Mouse (Mus musculus): ENCODE measurements around the gene Ccdc34. TPM values are rescaled to one million over a fixed set of nuclear protein-coding genes. Genes with fewer than 3 reads are reported as not detected.

Ccdc34 gene
- polyA plus RNA-seq, 1 experiment: 11.0 TPM

DNA sequence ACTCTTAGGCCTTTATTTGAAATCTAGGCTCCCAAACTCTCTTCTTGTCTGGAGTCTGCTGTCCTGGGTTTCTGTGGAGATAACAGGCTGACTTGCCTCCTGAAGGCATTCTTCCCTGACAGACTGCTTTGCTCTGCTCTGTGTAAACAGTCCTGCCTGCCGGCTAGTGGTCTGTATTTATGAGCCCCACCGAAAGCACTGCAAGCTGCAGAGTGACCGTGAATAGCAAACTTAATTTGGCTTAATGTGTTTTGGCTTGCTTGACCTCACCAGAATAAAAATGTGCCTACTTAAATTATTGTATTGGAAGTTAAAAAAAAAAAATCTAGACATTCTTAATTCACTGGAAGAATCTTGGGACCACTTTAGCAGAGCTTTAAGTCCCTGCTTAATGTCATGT is 28.4 kb upstream of the Ccdc34 start:
- Histone ChIP-seq H3K79me2 (ENCODE audit: control insufficient read depth, insufficient read depth) (peaks cover 7% of the 10 kb centered on the region), H3K4me3 (no peak overlapping the region), H3K36me3 (ENCODE audit: control insufficient read depth, insufficient read depth) (no peaks in the 10 kb centered on the region), H3ac (ENCODE audit: control insufficient read depth, insufficient read length) (no peak overlapping the region), H3K27me3 (ENCODE audit: control insufficient read depth, insufficient read depth, insufficient read length) (no peaks in the 10 kb centered on the region), H3K4me2 (ENCODE audit: low read depth) (no peak overlapping the region)
- TF ChIP-seq CEBPB (IDR thresholded peaks at IDR 0.05; ENCODE audit: insufficient read depth, poor library complexity, severe bottlenecking): no peak

DNA sequence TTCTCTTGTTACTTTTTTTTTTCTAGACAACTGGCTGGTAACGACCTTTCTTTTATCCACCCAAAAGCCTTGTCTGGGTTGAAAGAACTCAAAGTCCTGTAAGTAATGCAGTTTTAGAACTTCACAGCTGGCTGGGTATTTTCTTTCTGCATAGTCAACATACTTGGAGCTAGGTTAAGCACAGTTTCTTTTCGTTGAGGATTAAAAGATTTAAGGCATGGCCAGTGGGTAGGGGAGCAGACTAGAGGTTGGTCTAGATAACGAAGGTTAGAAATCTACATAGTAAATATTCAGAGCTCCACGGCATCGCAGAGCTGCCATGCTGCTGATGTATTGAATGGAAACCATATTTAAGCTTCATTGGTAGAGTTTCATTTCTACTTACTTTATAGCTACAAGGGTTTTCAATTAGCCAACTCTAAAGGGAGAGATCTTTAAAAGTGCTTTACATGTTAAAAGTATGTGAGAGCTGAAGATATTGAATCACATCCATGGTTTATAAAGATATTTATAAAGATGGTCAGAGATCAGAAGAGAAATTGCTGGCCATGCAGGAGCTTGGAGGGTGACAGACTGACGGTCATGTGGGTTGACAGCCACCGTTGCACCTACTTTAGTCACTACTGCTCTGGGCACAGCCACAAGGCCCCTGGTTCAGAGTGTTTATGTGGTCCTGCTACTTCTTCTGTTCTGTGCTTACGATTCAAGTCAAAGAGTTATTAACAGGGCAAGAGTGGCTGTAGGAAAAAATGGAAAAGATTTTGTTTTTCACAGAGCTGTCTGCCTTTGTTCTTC is 27.7 kb upstream of the Ccdc34 start:
- TF ChIP-seq MYOG (IDR thresholded peaks at IDR 0.05; ENCODE audit: control insufficient read depth in 1 of 3, insufficient read depth in 1 of 3, insufficient read length in 2 of 3, low read depth in 2 of 3) (no peak), POLR2A (IDR thresholded peaks at IDR 0.05; ENCODE audit: insufficient read length, low read depth) (no peak), MYOD1 (IDR thresholded peaks at IDR 0.05; ENCODE audit: control insufficient read depth in 1 of 3, insufficient read length in 2 of 3, low read depth in 2 of 3) (no peak), REST (IDR thresholded peaks at IDR 0.05; ENCODE audit: insufficient read depth, insufficient read length) (no peak), TCF3 (IDR thresholded peaks at IDR 0.05; ENCODE audit: insufficient read length, low read depth) (no peak), POLR2AphosphoS2 (IDR thresholded peaks at IDR 0.05; ENCODE audit: insufficient read length, low read depth) (no peak), CEBPB (IDR thresholded peaks at IDR 0.05; ENCODE audit: insufficient read depth, poor library complexity, severe bottlenecking) (no peak), MAX (IDR thresholded peaks at IDR 0.05; ENCODE audit: low read depth) (no peak), USF1 (IDR thresholded peaks at IDR 0.05; ENCODE audit: low read depth) (no peak), E2F4 (IDR thresholded peaks at IDR 0.05; ENCODE audit: insufficient read depth) (no peak), TCF12 (IDR thresholded peaks at IDR 0.05; ENCODE audit: insufficient read depth, poor library complexity, severe bottlenecking) (no peak), SRF (IDR thresholded peaks at IDR 0.05; ENCODE audit: control insufficient read depth, insufficient read length, low read depth) (no peak)
- Histone ChIP-seq H3K27me3 (ENCODE audit: control insufficient read depth, insufficient read depth, insufficient read length) (no peaks in the 10 kb centered on the region), H3ac (ENCODE audit: control insufficient read depth, insufficient read length) (no peak overlapping the region), H3K36me3 (ENCODE audit: control insufficient read depth, insufficient read depth) (no peaks in the 10 kb centered on the region), H3K4me3 (no peak overlapping the region), H3K79me2 (ENCODE audit: control insufficient read depth, insufficient read depth) (peaks cover 7% of the 10 kb centered on the region), H3K4me2 (ENCODE audit: low read depth) (no peak overlapping the region)

DNA sequence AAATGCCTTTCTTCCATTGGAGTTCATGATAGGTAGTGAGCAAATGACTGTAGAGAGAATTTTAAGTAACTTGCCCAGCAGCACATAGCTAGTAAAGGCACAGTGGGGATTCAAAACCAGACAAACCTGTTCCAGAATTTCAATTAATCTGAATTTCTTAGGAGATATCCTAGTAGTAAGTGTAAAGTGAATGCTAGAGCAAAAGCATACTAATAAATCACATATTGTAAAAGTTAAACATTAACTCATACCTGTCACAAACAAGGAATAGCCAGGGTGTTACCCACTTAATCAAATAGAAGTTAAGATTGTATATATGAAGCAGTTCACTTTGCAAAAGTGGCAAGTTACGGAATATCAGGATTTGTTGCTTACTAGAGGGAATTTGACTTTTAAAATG is 25.9 kb upstream of the Ccdc34 start:
- H3K79me2 ChIP-seq (ENCODE audit: control insufficient read depth, insufficient read depth): peaks cover 7% of the 10 kb centered on the region
- no peak overlapping the region for H3K4me2 ChIP-seq (ENCODE audit: low read depth)
- no peak overlapping the region for H3K4me3 ChIP-seq
- H3K36me3 ChIP-seq (ENCODE audit: control insufficient read depth, insufficient read depth): no peaks in the 10 kb centered on the region
- no peaks in the 10 kb centered on the region for H3K27me3 ChIP-seq (ENCODE audit: control insufficient read depth, insufficient read depth, insufficient read length)
- no peak overlapping the region for H3ac ChIP-seq (ENCODE audit: control insufficient read depth, insufficient read length)
- TF ChIP-seq USF1 (IDR thresholded peaks at IDR 0.05; ENCODE audit: low read depth): no peak
- no peak for TF ChIP-seq REST (IDR thresholded peaks at IDR 0.05; ENCODE audit: insufficient read depth, insufficient read length)
- TF ChIP-seq MYOD1 (IDR thresholded peaks at IDR 0.05; ENCODE audit: control insufficient read depth in 1 of 3, insufficient read length in 2 of 3, low read depth in 2 of 3): no peak
- TF ChIP-seq TCF3 (IDR thresholded peaks at IDR 0.05; ENCODE audit: insufficient read length, low read depth): no peak
- TF ChIP-seq CEBPB (IDR thresholded peaks at IDR 0.05; ENCODE audit: insufficient read depth, poor library complexity, severe bottlenecking): no peak
- no peak for TF ChIP-seq E2F4 (IDR thresholded peaks at IDR 0.05; ENCODE audit: insufficient read depth)

DNA sequence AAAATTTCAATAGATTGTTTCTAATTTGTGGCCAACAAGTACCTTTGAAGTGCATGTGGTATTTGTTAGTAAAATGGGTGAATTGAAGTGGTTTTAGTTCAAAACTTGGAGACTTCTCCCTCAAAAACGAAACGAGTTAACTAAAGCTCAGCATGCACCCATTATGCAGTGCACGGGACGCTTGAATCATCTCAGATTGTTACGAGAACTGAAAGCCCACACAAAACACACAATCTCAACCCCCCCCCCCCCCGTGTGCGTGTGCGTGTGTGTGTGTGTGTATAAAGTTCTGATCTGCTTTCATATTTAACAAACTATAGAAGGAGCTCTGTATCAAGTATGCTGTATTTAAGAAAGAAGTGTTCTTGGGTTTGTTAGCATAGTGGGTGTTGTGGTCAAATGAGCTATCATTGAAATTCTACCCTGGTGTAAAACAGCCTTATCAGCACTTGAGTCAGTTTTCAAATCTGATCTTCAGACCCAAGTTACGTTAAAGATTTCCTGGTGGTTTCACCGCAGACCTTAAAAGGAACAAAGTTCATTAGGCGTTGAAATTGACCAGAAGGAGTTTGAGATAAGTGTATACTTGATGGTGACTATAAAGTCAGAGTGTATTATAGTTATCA is 25.1 kb upstream of the Ccdc34 start:
- no peak for TF ChIP-seq CEBPB (IDR thresholded peaks at IDR 0.05; ENCODE audit: insufficient read depth, poor library complexity, severe bottlenecking)
- TF ChIP-seq USF1 (IDR thresholded peaks at IDR 0.05; ENCODE audit: low read depth): no peak
- no peak for TF ChIP-seq MYOD1 (IDR thresholded peaks at IDR 0.05; ENCODE audit: control insufficient read depth in 1 of 3, insufficient read length in 2 of 3, low read depth in 2 of 3)
- TF ChIP-seq REST (IDR thresholded peaks at IDR 0.05; ENCODE audit: insufficient read depth, insufficient read length): no peak
- no peak for TF ChIP-seq MAX (IDR thresholded peaks at IDR 0.05; ENCODE audit: low read depth)
- TF ChIP-seq TCF3 (IDR thresholded peaks at IDR 0.05; ENCODE audit: insufficient read length, low read depth): no peak
- no peak for TF ChIP-seq MYOG (IDR thresholded peaks at IDR 0.05; ENCODE audit: control insufficient read depth in 1 of 3, insufficient read depth in 1 of 3, insufficient read length in 2 of 3, low read depth in 2 of 3)
- no peak for TF ChIP-seq POLR2AphosphoS2 (IDR thresholded peaks at IDR 0.05; ENCODE audit: insufficient read length, low read depth)
- no peak for TF ChIP-seq SRF (IDR thresholded peaks at IDR 0.05; ENCODE audit: control insufficient read depth, insufficient read length, low read depth)
- TF ChIP-seq POLR2A (IDR thresholded peaks at IDR 0.05; ENCODE audit: insufficient read length, low read depth): no peak
- Histone ChIP-seq H3K4me2 (ENCODE audit: low read depth) (no peak overlapping the region), H3K36me3 (ENCODE audit: control insufficient read depth, insufficient read depth) (no peaks in the 10 kb centered on the region), H3K27me3 (ENCODE audit: control insufficient read depth, insufficient read depth, insufficient read length) (no peaks in the 10 kb centered on the region), H3K79me2 (ENCODE audit: control insufficient read depth, insufficient read depth) (peaks cover under 1% of the 10 kb centered on the region), H3K4me3 (no peak overlapping the region), H3ac (ENCODE audit: control insufficient read depth, insufficient read length) (no peak overlapping the region)

DNA sequence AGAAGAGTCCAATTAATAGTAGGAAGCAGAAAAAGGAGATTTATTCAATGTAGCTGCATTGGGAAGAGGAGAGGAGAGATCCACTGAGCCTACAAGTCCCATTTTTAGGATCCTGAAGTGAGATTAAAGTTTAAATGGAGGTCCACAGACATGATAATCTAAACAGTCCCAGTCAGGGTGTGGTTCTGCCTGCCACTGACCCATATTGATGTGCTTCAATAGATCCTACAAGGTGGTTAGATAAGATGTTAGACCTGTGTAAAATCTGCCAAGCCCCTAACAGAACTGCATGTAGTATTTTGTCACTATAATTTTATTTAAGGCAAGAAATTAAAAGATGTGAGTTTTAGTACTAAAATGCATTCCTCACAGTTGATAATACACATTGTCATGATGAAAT is 24.2 kb upstream of the Ccdc34 start:
- Histone ChIP-seq H3K79me2 (ENCODE audit: control insufficient read depth, insufficient read depth) (no peaks in the 10 kb centered on the region), H3K4me3 (no peak overlapping the region), H3K27me3 (ENCODE audit: control insufficient read depth, insufficient read depth, insufficient read length) (no peaks in the 10 kb centered on the region), H3ac (ENCODE audit: control insufficient read depth, insufficient read length) (no peak overlapping the region), H3K36me3 (ENCODE audit: control insufficient read depth, insufficient read depth) (no peaks in the 10 kb centered on the region), H3K4me2 (ENCODE audit: low read depth) (no peak overlapping the region)
- TF ChIP-seq REST (IDR thresholded peaks at IDR 0.05; ENCODE audit: insufficient read depth, insufficient read length): no peak
- no peak for TF ChIP-seq POLR2AphosphoS2 (IDR thresholded peaks at IDR 0.05; ENCODE audit: insufficient read length, low read depth)
- no peak for TF ChIP-seq CEBPB (IDR thresholded peaks at IDR 0.05; ENCODE audit: insufficient read depth, poor library complexity, severe bottlenecking)
- TF ChIP-seq TCF3 (IDR thresholded peaks at IDR 0.05; ENCODE audit: insufficient read length, low read depth): no peak
- no peak for TF ChIP-seq POLR2A (IDR thresholded peaks at IDR 0.05; ENCODE audit: insufficient read length, low read depth)
- TF ChIP-seq TCF12 (IDR thresholded peaks at IDR 0.05; ENCODE audit: insufficient read depth, poor library complexity, severe bottlenecking): no peak
- TF ChIP-seq MAX (IDR thresholded peaks at IDR 0.05; ENCODE audit: low read depth): no peak
- no peak for TF ChIP-seq E2F4 (IDR thresholded peaks at IDR 0.05; ENCODE audit: insufficient read depth)
- no peak for TF ChIP-seq SRF (IDR thresholded peaks at IDR 0.05; ENCODE audit: control insufficient read depth, insufficient read length, low read depth)
- TF ChIP-seq USF1 (IDR thresholded peaks at IDR 0.05; ENCODE audit: low read depth): no peak
- TF ChIP-seq MYOG (IDR thresholded peaks at IDR 0.05; ENCODE audit: control insufficient read depth in 1 of 3, insufficient read depth in 1 of 3, insufficient read length in 2 of 3, low read depth in 2 of 3): no peak
- no peak for TF ChIP-seq MYOD1 (IDR thresholded peaks at IDR 0.05; ENCODE audit: control insufficient read depth in 1 of 3, insufficient read length in 2 of 3, low read depth in 2 of 3)

Data from myocyte (in vitro differentiated cells).